Mouse (Mus musculus): ENCODE data around the gene Sh3tc1.

Gene Sh3tc1

GRCm38 (mm10) chr5:35751016-35751415, 11.2 kb upstream of the Sh3tc1 start:
- DNase-seq = no peak

DNA sequence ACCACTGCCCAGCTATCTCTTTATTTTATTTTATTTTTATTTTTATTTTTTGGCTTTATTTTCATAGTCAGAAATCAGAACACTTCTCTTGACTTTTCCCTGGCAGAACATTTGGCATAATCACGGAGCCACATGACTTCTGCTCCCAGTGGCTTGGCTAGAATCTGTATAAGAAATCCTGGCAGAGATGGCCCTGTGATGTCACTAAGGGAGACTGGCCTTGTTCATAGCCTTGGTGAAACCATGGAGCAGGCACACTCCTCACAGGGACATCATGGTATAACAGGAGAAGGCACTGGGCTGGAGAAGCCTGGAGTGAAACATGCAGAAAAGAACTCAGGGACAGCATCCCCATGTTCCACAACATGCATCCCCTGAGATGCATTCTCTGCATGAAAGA, 10.2 kb upstream of the Sh3tc1 start:
- no peak for DNase-seq

GRCm38 (mm10) chr5:35749416-35749815, 9.6 kb upstream of the Sh3tc1 start:
- DNase-seq = no peak

DNA sequence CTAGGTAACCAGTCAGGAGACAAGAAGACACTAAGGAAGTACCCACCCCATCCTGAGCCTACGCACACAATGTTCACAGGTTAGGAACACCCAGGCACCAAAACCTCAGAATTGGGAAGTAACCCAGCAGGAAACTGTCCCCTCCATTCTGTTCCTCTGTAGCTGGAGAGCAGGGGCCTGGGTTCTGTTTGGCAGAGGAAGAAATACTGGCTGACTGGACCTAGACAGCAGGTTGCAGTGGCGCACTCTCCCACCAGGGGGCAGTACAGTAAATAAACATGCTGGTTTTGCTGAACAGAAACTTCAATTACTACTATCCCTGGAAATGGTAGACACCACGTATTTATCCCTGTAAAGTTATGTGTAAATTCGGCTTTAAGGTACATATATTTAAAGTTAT, 7.1 kb upstream of the Sh3tc1 start:
- DNase-seq = peak; percentile 72

- no peak for DNase-seq
Observed at GRCm38 (mm10) chr5:35745406-35745805, 5.6 kb upstream of the Sh3tc1 start.

GRCm38 (mm10) chr5:35743990-35744722, 4.4 kb upstream of the Sh3tc1 start:
- DNase-seq = no peak

DNA sequence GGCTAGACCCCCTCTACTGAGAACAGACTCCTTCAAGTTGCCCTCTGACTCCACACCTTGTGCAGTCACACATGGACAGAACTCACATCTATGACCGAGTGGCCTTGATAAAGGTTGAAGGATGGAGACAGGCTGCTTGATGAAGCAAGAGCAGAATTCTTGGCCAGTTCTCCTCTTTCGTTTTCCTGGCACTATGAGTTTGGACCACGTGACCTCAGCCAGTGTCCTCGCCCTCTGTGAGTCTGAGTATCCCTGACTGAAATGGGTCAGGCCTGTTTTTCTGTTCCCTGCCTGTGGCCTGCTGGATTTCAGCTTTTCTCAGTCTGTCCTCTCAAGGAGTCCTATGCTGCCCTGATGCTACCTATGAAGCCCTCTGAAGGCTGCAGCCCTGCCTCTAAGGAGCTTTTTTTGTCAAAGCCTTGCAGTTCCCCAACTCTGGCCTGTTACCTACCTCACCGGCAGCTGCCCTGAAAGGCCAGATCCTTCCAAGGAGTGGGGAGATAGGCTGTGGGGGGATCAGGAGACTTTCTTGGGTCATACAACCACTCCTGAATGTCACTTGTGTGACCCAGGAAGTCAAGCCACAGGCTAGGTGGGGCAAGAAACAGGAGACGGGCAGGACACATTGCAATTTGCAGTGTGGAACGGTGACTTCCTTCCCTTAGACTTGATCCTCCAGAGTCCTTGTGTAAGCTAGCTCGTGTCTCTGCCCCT, 3.6 kb upstream of the Sh3tc1 start:
- DNase-seq = peak; percentile 62

DNA sequence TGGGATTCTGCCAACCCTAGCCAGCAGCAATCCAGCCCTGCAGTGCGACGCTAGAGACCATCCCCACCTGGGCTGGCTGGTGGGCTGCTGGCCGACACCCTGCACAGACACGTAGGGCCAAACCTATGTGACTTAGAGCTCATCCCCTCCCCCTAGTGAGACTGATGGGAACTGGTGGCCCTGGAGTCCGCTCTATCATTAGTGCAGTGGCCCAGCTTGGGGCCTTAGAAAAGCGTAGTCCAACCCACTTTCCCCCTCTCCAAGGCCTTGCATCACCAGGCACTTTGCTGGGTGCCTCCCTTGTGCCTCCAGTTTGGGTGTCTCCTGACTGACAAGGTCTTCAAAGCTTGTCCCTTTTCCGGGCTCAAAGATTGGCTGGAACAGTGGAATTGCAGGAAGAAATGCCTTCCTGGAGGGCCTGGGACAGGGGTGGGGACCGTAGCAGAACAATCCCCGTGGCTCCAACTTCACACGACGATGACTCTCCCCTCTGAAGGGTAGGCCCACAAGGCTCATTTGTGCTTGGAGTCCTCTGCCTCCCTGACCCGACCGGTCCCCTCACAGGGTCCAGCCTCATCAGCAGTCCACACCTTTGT, 1.5 kb upstream of the Sh3tc1 start:
- no peak for DNase-seq

GRCm38 (mm10) chr5:35740716-35741115, 929 bp upstream of the Sh3tc1 start:
- no peak for DNase-seq

DNA sequence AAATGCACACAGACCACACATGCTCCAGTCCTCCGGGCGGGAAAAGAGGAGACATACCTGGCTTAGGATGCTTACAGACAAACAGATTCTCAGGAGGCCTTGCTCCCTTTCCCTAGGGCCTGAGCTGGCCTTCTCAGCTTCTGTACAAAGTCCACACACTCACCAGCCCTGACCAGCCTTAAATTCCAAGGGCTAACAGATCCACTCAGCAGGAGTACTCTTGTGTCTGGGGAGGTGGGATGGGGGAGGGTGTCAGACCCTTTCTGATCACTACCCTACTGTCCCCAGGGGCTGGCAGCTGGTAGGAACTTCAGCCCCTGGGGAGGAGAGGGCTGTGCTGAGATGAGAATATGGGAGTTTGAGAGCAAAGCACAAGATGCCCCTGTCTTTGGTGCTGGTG, 782 bp downstream of the Sh3tc1 start:
- no peak for DNase-seq

DNA sequence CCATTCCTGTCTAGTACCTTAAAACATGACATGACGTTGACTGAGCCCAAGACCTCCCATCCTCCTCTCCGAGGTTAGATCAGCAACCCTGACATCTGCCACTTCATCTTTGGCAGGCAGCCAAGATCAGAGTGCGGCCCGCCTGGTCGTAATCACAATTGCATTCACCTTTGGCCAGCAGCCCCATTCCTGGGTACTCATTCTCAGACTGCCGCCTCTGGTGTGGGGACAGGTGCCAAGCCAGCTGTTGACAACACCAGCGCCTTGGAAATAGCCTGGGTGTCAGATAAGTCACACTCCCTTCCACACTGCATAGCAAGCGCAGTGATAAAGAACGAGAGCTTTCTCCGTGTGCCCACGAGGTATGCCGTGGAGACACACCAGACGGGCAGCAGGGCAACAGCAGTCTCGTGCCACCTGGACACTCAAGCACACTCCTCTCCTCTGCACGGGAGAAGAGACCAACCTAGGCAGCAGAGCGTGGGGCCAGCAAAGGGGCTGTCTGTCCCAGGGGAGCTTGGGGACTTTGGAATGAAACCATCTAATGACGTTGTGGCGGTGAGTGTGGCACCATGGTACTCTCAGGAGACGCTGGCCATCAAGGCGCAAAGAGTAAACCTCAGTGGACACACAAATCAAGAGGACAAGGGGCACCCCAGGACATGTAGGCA, 2.4 kb downstream of the Sh3tc1 start:
- DNase-seq = peak; percentile 34

- no peak for DNase-seq
Observed at GRCm38 (mm10) chr5:35733523-35733922, 6.3 kb downstream of the Sh3tc1 start.

DNA sequence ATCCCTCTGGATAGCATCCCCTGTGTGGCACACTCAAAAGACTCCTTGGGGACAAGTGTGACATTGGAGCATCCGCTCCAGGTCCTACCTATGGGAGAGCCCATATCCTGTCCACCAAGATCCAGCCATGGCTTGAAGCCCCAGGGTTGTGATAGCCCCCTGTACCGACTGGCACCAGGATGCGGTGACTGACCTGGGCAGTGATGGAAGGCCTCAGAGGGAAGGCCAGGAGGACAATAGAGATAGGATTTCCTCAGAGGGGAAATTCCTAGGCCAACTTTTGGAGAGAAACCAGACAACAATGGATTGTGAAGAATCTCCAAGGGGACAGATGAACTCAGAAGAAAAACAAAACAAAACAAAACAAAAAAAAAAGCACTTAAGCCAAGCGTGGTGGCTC, 8.8 kb downstream of the Sh3tc1 start:
- DNase-seq = no peak

DNA sequence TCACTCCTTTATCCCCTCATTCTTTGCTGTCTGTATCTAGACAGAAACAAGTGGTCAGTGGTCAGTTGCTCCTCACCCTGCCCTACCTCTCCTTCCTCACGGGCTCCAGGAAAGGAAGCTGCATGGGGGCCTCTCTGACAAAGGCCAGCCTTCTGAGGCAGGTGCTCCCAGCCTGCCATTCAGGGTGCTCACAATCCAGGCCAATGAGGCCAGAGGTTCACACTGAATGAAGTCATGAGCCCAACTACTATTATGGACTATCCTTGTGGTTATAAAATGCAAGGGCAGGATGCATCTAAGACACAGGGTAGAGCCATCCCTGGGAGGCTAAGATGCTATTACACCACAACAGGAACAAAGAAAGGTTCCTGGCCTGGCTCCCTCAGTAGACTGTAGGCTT, 9.2 kb downstream of the Sh3tc1 start:
- DNase-seq = no peak

DNA sequence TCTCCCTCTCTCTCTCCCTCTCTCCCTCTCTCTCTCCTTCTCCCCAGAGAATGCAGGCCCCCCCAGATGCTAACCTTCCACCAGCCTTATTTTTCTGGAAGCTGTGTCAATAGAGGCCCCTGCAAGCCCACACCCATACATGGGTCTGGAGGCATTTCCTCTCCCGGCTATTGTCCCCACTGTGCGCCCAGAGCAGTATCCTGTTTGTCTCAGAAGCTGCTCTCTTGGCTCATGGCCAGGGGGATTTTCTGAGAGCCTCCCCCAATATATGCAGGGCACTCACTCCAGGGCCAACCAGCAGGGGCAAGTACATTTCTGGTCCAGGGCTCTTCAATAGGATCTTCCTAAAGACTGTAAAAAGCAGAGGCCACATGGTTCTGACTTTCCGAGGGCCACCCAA, 9.9 kb downstream of the Sh3tc1 start:
- DNase-seq = no peak

- DNase-seq = peak; percentile 14
Observed at GRCm38 (mm10) chr5:35728957-35729460, 10.8 kb downstream of the Sh3tc1 start.

GRCm38 (mm10) chr5:35728344-35728956, 11.3 kb downstream of the Sh3tc1 start:
- DNase-seq = no peak

DNA sequence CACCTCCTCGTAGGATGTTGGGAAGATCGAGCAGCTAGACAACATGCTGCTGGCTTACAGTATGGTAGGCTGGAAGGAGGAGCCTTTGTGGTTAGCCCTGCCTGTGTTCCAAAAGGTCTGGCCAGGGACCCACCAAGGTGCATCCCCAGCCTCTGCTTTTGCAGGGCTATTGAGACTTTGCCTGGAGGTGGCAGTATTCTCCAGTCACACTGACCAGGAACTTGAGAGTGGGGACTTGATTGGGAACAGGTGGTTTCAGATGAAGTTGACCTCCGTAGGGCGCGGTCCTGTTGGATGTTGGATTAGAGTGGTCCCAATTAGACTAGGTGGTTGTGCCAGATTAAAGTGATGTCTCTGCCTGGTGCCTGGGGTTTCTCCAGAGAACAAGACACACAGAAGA, 12.3 kb downstream of the Sh3tc1 start:
- DNase-seq = no peak

GRCm38 (mm10) chr5:35725840-35726239, 13.9 kb downstream of the Sh3tc1 start:
- no peak for DNase-seq

DNA sequence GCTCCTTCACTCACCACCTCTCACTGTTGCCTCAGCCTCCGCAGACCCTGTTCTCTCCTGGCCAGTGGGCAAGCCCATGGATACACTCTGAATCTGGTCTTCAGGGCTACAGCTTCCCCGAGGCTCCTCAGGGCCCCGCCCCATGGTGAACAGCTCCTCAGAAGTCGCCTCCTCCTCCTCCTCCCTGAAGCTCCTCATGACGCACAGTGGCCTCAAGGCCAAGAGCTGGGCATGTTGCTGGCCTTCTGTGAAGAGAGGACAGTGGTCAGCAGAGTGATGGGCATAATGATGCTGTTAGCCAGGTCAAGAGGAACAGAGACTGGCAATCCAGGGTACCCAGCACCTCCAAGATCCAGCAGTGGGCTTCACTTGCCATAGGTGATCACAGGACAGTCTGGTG, 15.9 kb downstream of the Sh3tc1 start:
- DNase-seq = no peak

GRCm38 (mm10) chr5:35722654-35723053, 17.1 kb downstream of the Sh3tc1 start:
- no peak for DNase-seq

DNA sequence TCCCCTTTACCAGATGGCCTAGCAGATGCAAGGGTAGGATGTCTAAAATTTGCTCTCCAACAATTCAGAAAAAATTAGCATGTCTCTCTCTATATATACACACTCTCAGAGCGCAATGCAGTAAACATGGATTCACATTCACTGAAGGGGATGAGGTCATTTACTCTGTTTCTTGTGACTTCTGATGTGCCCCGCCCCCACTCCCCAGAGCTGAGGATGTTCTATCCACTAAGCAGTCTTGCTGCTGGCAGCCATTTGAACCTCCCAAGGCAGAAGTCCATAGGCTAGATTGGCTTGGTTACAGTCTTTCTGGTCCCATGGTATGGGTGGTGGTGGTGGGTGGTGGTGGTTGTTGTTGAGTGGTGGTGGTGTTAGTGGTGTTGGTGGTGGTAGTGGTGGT, 17.9 kb downstream of the Sh3tc1 start:
- no peak for DNase-seq

- peak; percentile 57 for DNase-seq
Observed at GRCm38 (mm10) chr5:35719880-35720279, 19.9 kb downstream of the Sh3tc1 start.
